Mouse (Mus musculus): ENCODE data around the gene Rgs19. TPM values are rescaled to one million over a fixed set of nuclear protein-coding genes. Genes with fewer than 3 reads are reported as not detected.
A peak's percentile ranks its signal among the peaks of the same experiment; 100 is the strongest.

Rgs19 gene
- total RNA-seq, 4 experiments from 2014 or later = 23.7 to 26.0 (median 25.3) TPM

GRCm38 (mm10) chr2:181653065-181653464 lies 40.7 kb downstream of the Rgs19 start:
- DNase-seq = no peak

GRCm38 (mm10) chr2:181648926-181649325 lies 44.9 kb downstream of the Rgs19 start:
- no peak for DNase-seq

GRCm38 (mm10) chr2:181646626-181647472 lies 46.9 kb downstream of the Rgs19 start:
- no peak for DNase-seq

GRCm38 (mm10) chr2:181645666-181646065 lies 48.1 kb downstream of the Rgs19 start:
- DNase-seq = no peak

GRCm38 (mm10) chr2:181644361-181644760 lies 49.4 kb downstream of the Rgs19 start:
- DNase-seq = peak; percentile 23

Other genes with a start within 250 kb of the Rgs19 start
- gene Zbtb46, start 234.6 kb downstream of the Rgs19 start, total RNA-seq (2022) = 10 to 100 TPM; 14.0 to 25.1 (median 17.7) TPM
- gene Abhd16b, start 200.8 kb downstream of the Rgs19 start, total RNA-seq (2022) = not detected
- gene Tpd52l2, start 196.8 kb downstream of the Rgs19 start, total RNA-seq (2022) = 100 to 1,000 TPM; 117 to 138 (median 127) TPM
- gene Dnajc5, start 173.5 kb downstream of the Rgs19 start, total RNA-seq (2022) = 100 to 1,000 TPM; 105 to 115 (median 108) TPM
- 100 to 1,000 TPM in 3 of 4 experiments, 10 to 100 TPM in 1; 94.3 to 171 (median 118) TPM for gene Uckl1, start 109.1 kb downstream of the Rgs19 start, total RNA-seq (2022)
- 10 to 100 TPM; 69.0 to 85.2 (median 76.4) TPM for gene Prpf6, start 102.1 kb downstream of the Rgs19 start, total RNA-seq (2022)
- gene Zfp512b, start 101.2 kb downstream of the Rgs19 start, total RNA-seq (2022) = 100 to 1,000 TPM in 2 of 4 experiments, 10 to 100 TPM in 2; 52.3 to 113 (median 89.3) TPM
- 10 to 100 TPM; 16.1 to 33.3 (median 21.8) TPM for gene Samd10, start 94.8 kb downstream of the Rgs19 start, total RNA-seq (2022)
- under 1 TPM in 1 of 4 experiments, not detected in 3; 0.38 TPM for gene Gm29797, start 36.9 kb downstream of the Rgs19 start, total RNA-seq (2022)
- 10 to 100 TPM; 19.1 to 36.7 (median 32.9) TPM for gene Sox18, start 22.3 kb downstream of the Rgs19 start, total RNA-seq (2022)
- 10 to 100 TPM in 2 of 4 experiments, 1 to 10 TPM in 2; 6.6 to 16.4 (median 11.4) TPM for gene Tcea2, start 13.7 kb downstream of the Rgs19 start, total RNA-seq (2022)
- not detected for gene Lkaaear1, start 4.5 kb upstream of the Rgs19 start, total RNA-seq (2022)
- 1 to 10 TPM; 2.3 to 5.9 (median 4.8) TPM for gene Oprl1, start 21.0 kb upstream of the Rgs19 start, total RNA-seq (2022)
- gene Myt1, start 69.4 kb upstream of the Rgs19 start, total RNA-seq (2022) = 1 to 10 TPM; 3.0 to 9.3 (median 6.4) TPM
- gene Pcmtd2, start 143.9 kb upstream of the Rgs19 start, total RNA-seq (2022) = 100 to 1,000 TPM in 2 of 4 experiments, 10 to 100 TPM in 2; 87.3 to 104 (median 99.9) TPM
- 10 to 100 TPM; 18.3 to 24.6 (median 22.7) TPM for gene Polr3k, start 170.4 kb upstream of the Rgs19 start, total RNA-seq (2022)